Mouse (Mus musculus): ENCODE measurements around the gene Wrap53. TPM values are rescaled to one million over a fixed set of nuclear protein-coding genes. Genes with fewer than 3 reads are reported as not detected.

Wrap53 gene
- polyA plus RNA-seq, 1 experiment from 2014 or later, result 16.5 TPM

DNA sequence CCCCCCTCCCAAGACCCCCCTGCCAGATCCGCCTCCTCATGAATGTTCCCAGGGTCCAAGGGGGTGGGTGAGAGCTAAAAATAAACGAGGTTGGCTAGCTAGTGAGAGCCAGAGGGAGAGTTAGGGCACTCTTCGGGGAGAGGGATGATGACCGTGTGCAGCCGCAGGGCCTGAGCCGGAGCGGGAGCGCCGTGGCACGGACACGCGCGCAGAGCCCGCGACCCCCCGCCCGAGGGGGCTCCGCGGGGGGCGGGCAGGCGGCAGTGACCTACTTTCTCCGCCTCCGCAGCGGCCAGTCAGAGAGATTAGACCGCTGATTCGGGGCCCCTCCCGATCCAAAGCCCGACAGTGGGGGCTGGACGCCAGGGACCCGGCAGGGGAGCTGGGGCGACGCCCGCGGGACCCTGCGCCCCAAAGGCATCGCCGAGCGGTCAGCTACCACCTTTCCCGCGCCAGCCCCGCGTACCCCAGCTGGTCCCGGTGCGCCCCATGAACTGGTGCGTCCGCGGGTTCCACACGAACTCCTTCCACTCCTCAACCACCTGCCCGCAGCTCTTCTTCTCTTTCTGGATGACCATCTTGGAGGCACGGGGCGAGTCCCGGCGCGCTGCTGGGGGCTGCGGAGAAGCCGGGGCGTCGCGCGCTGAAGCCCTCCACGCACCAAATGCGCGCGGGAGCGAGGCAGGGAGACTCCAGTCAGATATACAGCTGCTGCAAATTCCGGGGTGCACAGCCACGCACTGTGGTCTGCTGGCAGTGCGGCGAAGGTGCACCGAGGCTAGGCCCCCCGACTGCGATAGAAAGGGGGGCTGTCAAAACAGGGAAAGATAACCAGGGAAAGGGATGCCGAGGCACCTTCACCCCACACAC is 25.0 kb upstream of the Wrap53 start:
- WGBS, result under 1% methylated on average over 71 of the region's 73 CpGs

GRCm38 (mm10) chr11:69604347-69604746 is 24.3 kb upstream of the Wrap53 start:
- Histone ChIP-seq H3K9ac (ENCODE audit: low read length) (peak overlapping the region; percentile 82), H3K27me3 (ENCODE audit: control insufficient read depth, insufficient read depth, low read length) (no peaks in the 10 kb centered on the region), H3K4me3 (ENCODE audit: low read length) (peak overlapping the region; percentile 65), H3K9me3 (replicated peaks; ENCODE audit: control insufficient read depth, low read length) (no peaks in the 10 kb centered on the region), H3K4me2 (ENCODE audit: low read depth, low read length) (peak overlapping the region; percentile 86), H3K27ac (ENCODE audit: low read length) (peak overlapping the region; percentile 76), H3K36me3 (ENCODE audit: control insufficient read depth, insufficient read depth) (no peaks in the 10 kb centered on the region), H3K4me1 (ENCODE audit: control insufficient read depth, insufficient read depth, low read length) (peaks cover 36% of the 10 kb centered on the region)
- ATAC-seq (replicated peaks; ENCODE audit: extremely low read depth, insufficient read depth, low FRiP score), result no peak
- 51% methylated on average over 3 of the region's 3 CpGs for WGBS

More for the DNA sequence above, 25.0 kb upstream of the Wrap53 start:
- H3K4me1 ChIP-seq (ENCODE audit: control insufficient read depth, insufficient read depth, low read length), result peaks cover 31% of the 10 kb centered on the region
- H3K9ac ChIP-seq (ENCODE audit: low read length), result peak overlapping the region; percentile 82
- H3K27ac ChIP-seq (ENCODE audit: low read length), result peak overlapping the region; percentile 76
- no peaks in the 10 kb centered on the region for H3K27me3 ChIP-seq (ENCODE audit: control insufficient read depth, insufficient read depth, low read length)
- H3K9me3 ChIP-seq (replicated peaks; ENCODE audit: control insufficient read depth, low read length), result no peaks in the 10 kb centered on the region
- H3K36me3 ChIP-seq (ENCODE audit: control insufficient read depth, insufficient read depth), result no peaks in the 10 kb centered on the region
- H3K4me3 ChIP-seq (ENCODE audit: low read length), result peak overlapping the region; percentile 65
- peak overlapping the region; percentile 86 for H3K4me2 ChIP-seq (ENCODE audit: low read depth, low read length)
- peak; percentile 52 for ATAC-seq (replicated peaks; ENCODE audit: extremely low read depth, insufficient read depth, low FRiP score)

- Histone ChIP-seq H3K9ac (ENCODE audit: low read length) (no peak overlapping the region), H3K36me3 (ENCODE audit: control insufficient read depth, insufficient read depth) (no peaks in the 10 kb centered on the region), H3K4me2 (ENCODE audit: low read depth, low read length) (peak overlapping the region; percentile 86; the same call in 1 of the 2 replicates), H3K27me3 (ENCODE audit: control insufficient read depth, insufficient read depth, low read length) (no peaks in the 10 kb centered on the region), H3K9me3 (replicated peaks; ENCODE audit: control insufficient read depth, low read length) (no peaks in the 10 kb centered on the region), H3K4me3 (ENCODE audit: low read length) (no peak overlapping the region), H3K4me1 (ENCODE audit: control insufficient read depth, insufficient read depth, low read length) (peaks cover 36% of the 10 kb centered on the region), H3K27ac (ENCODE audit: low read length) (no peak overlapping the region; the same call in 1 of the 2 replicates)
- no peak for ATAC-seq (replicated peaks; ENCODE audit: extremely low read depth, insufficient read depth, low FRiP score)
- WGBS, result 71% methylated on average over 8 of the region's 8 CpGs
These were observed 23.5 kb upstream of the Wrap53 start for GRCm38 (mm10) chr11:69603516-69603915.

GRCm38 (mm10) chr11:69601768-69602167 is 21.7 kb upstream of the Wrap53 start:
- ATAC-seq (replicated peaks; ENCODE audit: extremely low read depth, insufficient read depth, low FRiP score), result no peak
- H3K36me3 ChIP-seq (ENCODE audit: control insufficient read depth, insufficient read depth), result no peaks in the 10 kb centered on the region
- H3K4me1 ChIP-seq (ENCODE audit: control insufficient read depth, insufficient read depth, low read length), result peaks cover 36% of the 10 kb centered on the region
- 36% methylated on average over 3 of the region's 3 CpGs for WGBS
- H3K4me2 ChIP-seq (ENCODE audit: low read depth, low read length), result no peak overlapping the region
- H3K4me3 ChIP-seq (ENCODE audit: low read length), result no peak overlapping the region
- H3K27ac ChIP-seq (ENCODE audit: low read length), result no peak overlapping the region
- no peak overlapping the region for H3K9ac ChIP-seq (ENCODE audit: low read length)
- H3K27me3 ChIP-seq (ENCODE audit: control insufficient read depth, insufficient read depth, low read length), result no peaks in the 10 kb centered on the region
- no peaks in the 10 kb centered on the region for H3K9me3 ChIP-seq (replicated peaks; ENCODE audit: control insufficient read depth, low read length)

- peaks cover 36% of the 10 kb centered on the region for H3K4me1 ChIP-seq (ENCODE audit: control insufficient read depth, insufficient read depth, low read length)
- no peaks in the 10 kb centered on the region for H3K27me3 ChIP-seq (ENCODE audit: control insufficient read depth, insufficient read depth, low read length)
- no peaks in the 10 kb centered on the region for H3K9me3 ChIP-seq (replicated peaks; ENCODE audit: control insufficient read depth, low read length)
- WGBS, result 18% methylated on average over 6 of the region's 6 CpGs
- no peaks in the 10 kb centered on the region for H3K36me3 ChIP-seq (ENCODE audit: control insufficient read depth, insufficient read depth)
- peak overlapping the region; percentile 32 for H3K4me2 ChIP-seq (ENCODE audit: low read depth, low read length)
- peak overlapping the region; percentile 78 for H3K27ac ChIP-seq (ENCODE audit: low read length)
- ATAC-seq (replicated peaks; ENCODE audit: extremely low read depth, insufficient read depth, low FRiP score), result peak; percentile 67
- H3K4me3 ChIP-seq (ENCODE audit: low read length), result no peak overlapping the region
- H3K9ac ChIP-seq (ENCODE audit: low read length), result peak overlapping the region; percentile 31; the same call in 1 of the 2 replicates
These were observed 20.0 kb upstream of the Wrap53 start for GRCm38 (mm10) chr11:69600098-69600497.

DNA sequence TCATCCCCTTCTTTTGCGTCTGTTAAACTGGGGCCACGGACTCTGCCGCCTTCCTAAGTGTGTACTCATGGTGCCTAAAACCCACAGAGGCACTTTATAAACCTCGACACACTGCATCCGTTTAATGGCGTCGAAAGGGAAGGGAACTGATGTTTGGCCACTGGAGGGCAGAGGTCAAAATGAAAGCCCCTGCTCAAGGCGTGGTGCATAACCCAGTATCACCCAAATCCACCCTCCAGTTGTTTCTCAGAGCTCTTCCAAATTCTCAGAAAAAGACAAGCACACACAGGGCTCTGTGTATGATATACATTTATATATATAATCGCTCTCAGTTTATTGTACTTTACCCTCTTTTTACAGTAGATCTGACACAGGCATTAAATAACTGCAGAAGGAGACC is 19.4 kb upstream of the Wrap53 start:
- no peak for ATAC-seq (replicated peaks; ENCODE audit: extremely low read depth, insufficient read depth, low FRiP score)
- H3K9me3 ChIP-seq (replicated peaks; ENCODE audit: control insufficient read depth, low read length), result no peaks in the 10 kb centered on the region
- no peak overlapping the region for H3K9ac ChIP-seq (ENCODE audit: low read length)
- no peak overlapping the region for H3K4me3 ChIP-seq (ENCODE audit: low read length)
- 0 out of 2 replicates have a peak, but pooled peaks cover 3% of the 10 kb centered on the region for H3K36me3 ChIP-seq (ENCODE audit: control insufficient read depth, insufficient read depth)
- H3K4me2 ChIP-seq (ENCODE audit: low read depth, low read length), result no peak overlapping the region
- 14% methylated on average over 9 of the region's 9 CpGs for WGBS
- no peaks in the 10 kb centered on the region for H3K27me3 ChIP-seq (ENCODE audit: control insufficient read depth, insufficient read depth, low read length)
- peaks cover 32% of the 10 kb centered on the region for H3K4me1 ChIP-seq (ENCODE audit: control insufficient read depth, insufficient read depth, low read length)
- H3K27ac ChIP-seq (ENCODE audit: low read length), result peak overlapping the region; percentile 78; the same call in 1 of the 2 replicates

DNA sequence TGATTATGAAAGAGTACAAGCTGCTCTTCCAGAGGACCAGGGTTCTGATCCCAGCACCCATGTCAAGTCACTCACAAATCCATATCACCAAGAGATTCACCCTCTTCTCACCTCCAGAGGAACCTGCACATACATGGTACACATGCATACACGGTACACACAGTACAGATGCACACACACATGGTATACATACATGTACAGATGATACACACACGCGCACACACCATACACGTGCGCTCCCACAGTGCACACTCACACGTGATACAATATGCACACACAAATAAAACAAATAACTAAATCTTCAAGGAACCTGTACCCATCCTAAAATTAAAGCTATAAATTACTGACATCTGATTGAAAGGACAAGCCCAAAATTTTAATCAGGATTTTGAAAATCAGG is 14.8 kb upstream of the Wrap53 start:
- Histone ChIP-seq H3K27me3 (ENCODE audit: control insufficient read depth, insufficient read depth, low read length) (no peaks in the 10 kb centered on the region), H3K9me3 (replicated peaks; ENCODE audit: control insufficient read depth, low read length) (no peaks in the 10 kb centered on the region), H3K27ac (ENCODE audit: low read length) (no peak overlapping the region), H3K4me1 (ENCODE audit: control insufficient read depth, insufficient read depth, low read length) (peaks cover 3% of the 10 kb centered on the region), H3K9ac (ENCODE audit: low read length) (no peak overlapping the region), H3K4me3 (ENCODE audit: low read length) (no peak overlapping the region), H3K36me3 (ENCODE audit: control insufficient read depth, insufficient read depth) (peaks cover 21% of the 10 kb centered on the region), H3K4me2 (ENCODE audit: low read depth, low read length) (no peak overlapping the region)
- ATAC-seq (replicated peaks; ENCODE audit: extremely low read depth, insufficient read depth, low FRiP score), result no peak
- 94% methylated on average over 6 of the region's 6 CpGs for WGBS

GRCm38 (mm10) chr11:69592799-69593198 is 12.7 kb upstream of the Wrap53 start:
- Histone ChIP-seq H3K27me3 (ENCODE audit: control insufficient read depth, insufficient read depth, low read length) (no peaks in the 10 kb centered on the region), H3K36me3 (ENCODE audit: control insufficient read depth, insufficient read depth) (peaks cover 42% of the 10 kb centered on the region), H3K27ac (ENCODE audit: low read length) (no peak overlapping the region), H3K9me3 (replicated peaks; ENCODE audit: control insufficient read depth, low read length) (no peaks in the 10 kb centered on the region), H3K4me1 (ENCODE audit: control insufficient read depth, insufficient read depth, low read length) (no peaks in the 10 kb centered on the region), H3K9ac (ENCODE audit: low read length) (no peak overlapping the region), H3K4me3 (ENCODE audit: low read length) (no peak overlapping the region), H3K4me2 (ENCODE audit: low read depth, low read length) (no peak overlapping the region)
- no peak for ATAC-seq (replicated peaks; ENCODE audit: extremely low read depth, insufficient read depth, low FRiP score)
- WGBS, result 82% methylated on average over 4 of the region's 4 CpGs

DNA sequence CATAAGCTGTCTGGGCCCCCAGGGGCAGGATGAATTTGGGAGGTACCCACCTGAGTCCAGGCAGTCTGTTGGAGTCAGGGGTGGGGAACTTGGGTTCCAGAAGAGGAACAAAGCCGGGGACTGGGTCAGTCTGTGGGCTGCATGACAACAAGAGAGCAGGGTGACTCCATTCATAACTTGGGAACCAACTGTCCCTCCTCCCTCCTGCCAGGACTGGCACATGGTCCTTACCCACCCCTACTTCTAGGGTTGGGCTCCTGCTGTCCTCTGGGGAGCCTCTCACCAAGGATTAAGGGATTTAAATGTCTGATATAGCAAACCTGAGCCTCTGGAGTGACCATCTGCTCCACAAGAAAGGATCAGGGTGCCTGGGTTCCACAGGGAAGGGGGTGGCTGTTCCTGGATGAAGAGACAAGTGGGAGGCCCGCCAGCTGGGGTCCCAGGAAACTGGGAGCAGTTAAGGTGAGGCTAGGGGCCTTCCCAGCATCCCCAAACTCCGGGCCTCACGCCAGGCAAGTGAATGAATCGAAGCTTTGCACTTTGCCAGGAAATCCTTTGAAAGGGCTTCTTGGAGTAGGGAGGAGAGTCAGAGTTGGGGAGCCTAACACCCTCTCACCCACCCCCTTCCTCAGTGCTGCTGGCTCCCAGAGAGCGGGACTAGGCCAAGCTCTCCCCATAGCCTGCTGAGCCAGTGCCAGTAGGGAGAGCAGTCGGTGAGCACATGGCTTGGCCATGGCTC is 12.0 kb upstream of the Wrap53 start:
- no peak overlapping the region for H3K9ac ChIP-seq (ENCODE audit: low read length)
- H3K27me3 ChIP-seq (ENCODE audit: control insufficient read depth, insufficient read depth, low read length), result no peaks in the 10 kb centered on the region
- no peak overlapping the region for H3K4me3 ChIP-seq (ENCODE audit: low read length)
- WGBS, result 65% methylated on average over 7 of the region's 7 CpGs
- no peak for ATAC-seq (replicated peaks; ENCODE audit: extremely low read depth, insufficient read depth, low FRiP score)
- no peak overlapping the region for H3K27ac ChIP-seq (ENCODE audit: low read length)
- no peaks in the 10 kb centered on the region for H3K4me1 ChIP-seq (ENCODE audit: control insufficient read depth, insufficient read depth, low read length)
- H3K9me3 ChIP-seq (replicated peaks; ENCODE audit: control insufficient read depth, low read length), result no peaks in the 10 kb centered on the region
- H3K36me3 ChIP-seq (ENCODE audit: control insufficient read depth, insufficient read depth), result peaks cover 46% of the 10 kb centered on the region
- H3K4me2 ChIP-seq (ENCODE audit: low read depth, low read length), result no peak overlapping the region
